Mouse (Mus musculus) CH12.LX (cell line): ENCODE measurements around the gene Pgls.

ENCODE experiments used
- CHD1 ChIP-seq: IDR thresholded peaks from 2 replicates; pipeline ENCODE4 v1.6.1; 2012; ENCODE audit warnings: low read depth, low read length, improper control_type of control experiment, inconsistent platforms
- CHD2 ChIP-seq: IDR thresholded peaks from 2 replicates; pipeline ENCODE4 v1.6.1; 2011; ENCODE audit warnings: low read length, improper control_type of control experiment
- CTCF ChIP-seq, 2 experiments: IDR thresholded peaks in 1 of 2; conservative IDR thresholded peaks in 1 of 2; 2 replicates each; pipeline ENCODE4 v1.5.1; 2011 to 2012; ENCODE audit warnings: low read depth in 2 of 2, low read length in 2 of 2, improper control_type of control experiment in 1 of 2, inconsistent platforms in 1 of 2, mild to moderate bottlenecking in 1 of 2, moderate library complexity in 1 of 2
- ELF1 ChIP-seq: IDR thresholded peaks from 2 replicates; pipeline ENCODE4 v1.6.1; 2014; ENCODE audit warnings: low read depth, mild to moderate bottlenecking, inconsistent platforms, low read length, improper control_type of control experiment
- ETS1 ChIP-seq: conservative IDR thresholded peaks from 2 replicates; pipeline ENCODE4 v1.6.1; 2012; ENCODE audit warnings: low read depth, mild to moderate bottlenecking, inconsistent platforms, low read length, improper control_type of control experiment, moderate library complexity
- JUN ChIP-seq: IDR thresholded peaks from 2 replicates; pipeline ENCODE4 v1.6.1; 2011; ENCODE audit warnings: low read depth, mild to moderate bottlenecking, low read length, improper control_type of control experiment, moderate library complexity; ENCODE audit not compliant: insufficient read depth
- POLR2A ChIP-seq: IDR thresholded peaks from 2 replicates; pipeline ENCODE4 v1.6.1; 2011; ENCODE audit warnings: low read depth, mild to moderate bottlenecking, improper control_type of control experiment, low read length
- POLR2AphosphoS2 ChIP-seq: IDR thresholded peaks from 2 replicates; pipeline ENCODE4 v1.6.1; 2011; ENCODE audit warnings: low read depth, low read length, improper control_type of control experiment
- USF1 ChIP-seq: IDR thresholded peaks from 2 replicates; pipeline ENCODE4 v1.6.1; 2014; ENCODE audit warnings: low read depth, mild to moderate bottlenecking, inconsistent platforms, low read length, improper control_type of control experiment

- TF ChIP-seq ETS1: no peak
- no peak for TF ChIP-seq POLR2A
- no peak for TF ChIP-seq CTCF (conservative IDR thresholded peaks at IDR 0.05 in 1 of 2, IDR thresholded peaks at IDR 0.05 in 1 of 2; ENCODE audit: low read depth in 2 of 2, low read length in 2 of 2)
- TF ChIP-seq ELF1: no peak
- no peak for TF ChIP-seq POLR2AphosphoS2
- TF ChIP-seq JUN: no peak
- TF ChIP-seq USF1: no peak
- TF ChIP-seq CHD1: no peak
- no peak for TF ChIP-seq CHD2
Measured at GRCm38 (mm10) chr8:71574426-71574825, 17.6 kb upstream of the Pgls start.
